Mouse (Mus musculus) embryonic facial prominence, embryonic 11.5 days (tissue): ENCODE results near the gene Cyp2a22. TPM values are rescaled to one million over a fixed set of nuclear protein-coding genes. Genes with fewer than 3 reads are reported as not detected.
"Not testable (repeated sequence)": the region's sequence is repeated elsewhere in the genome, so short reads cannot be mapped to it uniquely, and the experiment has no call there.

ENCODE experiments used
- ATAC-seq: fragments of 200-750 bp; cut with Nextera tagmentation; replicated peaks from 2 replicates; pipeline ENCODE4 v1.8.0; 2017; ENCODE audit warnings: low read depth; ENCODE audit not compliant: insufficient number of reproducible peaks, low FRiP score, low TSS enrichment
- DNase-seq: peaks from one replicate; pipeline ENCODE4 v3.0.0-alpha.2; 2015; ENCODE audit warnings: low spot score
- H3K27ac ChIP-seq: fragments of 300-500 bp; sonication (generic); replicated peaks from 2 replicates; pipeline ENCODE4 v1.5.1; 2014; ENCODE audit warnings: mild to moderate bottlenecking, low read depth, low read length, control low read depth
- H3K27me3 ChIP-seq: fragments of 300-500 bp; sonication (generic); 2 replicates; pipeline ENCODE4 v1.6.1; 2014; ENCODE audit warnings: mild to moderate bottlenecking, low read length, moderate library complexity, mixed read lengths; ENCODE audit not compliant: control insufficient read depth, insufficient read depth
- H3K36me3 ChIP-seq: fragments of 300-500 bp; sonication (generic); replicated peaks from 2 replicates; pipeline ENCODE4 v1.6.1; 2014; ENCODE audit warnings: low read depth, mild to moderate bottlenecking, low read length, moderate library complexity, mixed read lengths; ENCODE audit not compliant: control insufficient read depth, insufficient read depth
- H3K4me1 ChIP-seq: fragments of 300-500 bp; sonication (generic); 2 replicates; pipeline ENCODE4 v1.6.1; 2014; ENCODE audit warnings: low read length, mixed read lengths; ENCODE audit not compliant: control insufficient read depth, insufficient read depth
- H3K4me2 ChIP-seq: fragments of 300-500 bp; sonication (generic); 2 replicates; pipeline ENCODE4 v1.6.1; 2014; ENCODE audit warnings: low read depth, mild to moderate bottlenecking, control low read depth, low read length, moderate library complexity
- H3K4me3 ChIP-seq: fragments of 300-500 bp; sonication (generic); 2 replicates; pipeline ENCODE4 v1.5.1; 2014; ENCODE audit warnings: low read depth, low read length, control low read depth
- H3K9ac ChIP-seq: fragments of 300-500 bp; sonication (generic); replicated peaks from 2 replicates; pipeline ENCODE4 v1.6.1; 2014; ENCODE audit warnings: mild to moderate bottlenecking, control low read depth, low read length
- H3K9me3 ChIP-seq: fragments of 300-500 bp; sonication (generic); replicated peaks from 2 replicates; pipeline ENCODE4 v1.6.1; 2016; ENCODE audit warnings: mild to moderate bottlenecking, low read length, inconsistent platforms, mixed read lengths; ENCODE audit not compliant: control insufficient read depth
- WGBS: fragments of 180-500 bp; shearing (Covaris S2); extraction: QIAGEN DNeasy Blood & Tissue Kit; methylation state at CpG from one replicate; pipeline ENCODE4 v1.1.7; 2014; 5-methylcytosine and 5-hydroxymethylcytosine counted together
- polyA plus RNA-seq: library from polyadenylated mRNA; unstranded; fragments of >200 nt; fragmentation: Nextera tagmentation; extraction: Ambion mirVana; gene quantifications from 2 replicates; pipeline ENCODE4 v1.2.1, GENCODE M21; 2014

The Cyp2a22 gene
- polyA plus RNA-seq, 1 experiment from 2014 or later, result not detected

- H3K4me1 ChIP-seq, H3K36me3 ChIP-seq, H3K4me3 ChIP-seq, H3K9ac ChIP-seq, DNase-seq, H3K27me3 ChIP-seq, H3K4me2 ChIP-seq, H3K27ac ChIP-seq, ATAC-seq, H3K9me3 ChIP-seq: not testable (repeated sequence)
- 56% methylated on average over 2 of the region's 2 CpGs for WGBS
These were observed 2.2 kb upstream of the Cyp2a22 start for GRCm38 (mm10) chr7:26941320-26941925.

GRCm38 (mm10) chr7:26917114-26917513 is 22.1 kb downstream of the Cyp2a22 start:
- not testable (repeated sequence) for ATAC-seq, DNase-seq, H3K4me3 ChIP-seq, H3K36me3 ChIP-seq, H3K9me3 ChIP-seq, H3K4me1 ChIP-seq, H3K9ac ChIP-seq, H3K4me2 ChIP-seq, H3K27ac ChIP-seq, H3K27me3 ChIP-seq
- 73% methylated on average over 2 of the region's 2 CpGs for WGBS

Other genes starting within 250 kb of the Cyp2a22 start
- gene Cyp2b19, start 182.2 kb downstream of the Cyp2a22 start, polyA plus RNA-seq, result 0.10 TPM in 1 of 2 replicates, not detected in the other
- not detected in 2 replicates for gene Cyp2g1, start 130.5 kb downstream of the Cyp2a22 start, polyA plus RNA-seq
- 0.57 TPM in 1 of 2 replicates, not detected in the other for gene Cyp2a5, start 104.1 kb downstream of the Cyp2a22 start, polyA plus RNA-seq
- gene Cyp2a12, start 89.7 kb upstream of the Cyp2a22 start, polyA plus RNA-seq, result not detected in 2 replicates
- not detected in 2 replicates for gene Cyp2f2, start 180.5 kb upstream of the Cyp2a22 start, polyA plus RNA-seq
- 0.13 TPM in 1 of 2 replicates, not detected in the other for gene Cyp2t4, start 214.3 kb upstream of the Cyp2a22 start, polyA plus RNA-seq
- 33.3 and 36.5 TPM in 2 replicates for gene Egln2, start 227.4 kb upstream of the Cyp2a22 start, polyA plus RNA-seq
- gene Rab4b, start 239.5 kb upstream of the Cyp2a22 start, polyA plus RNA-seq, result 49.3 and 51.3 TPM in 2 replicates
- gene Gm21983, start 241.7 kb upstream of the Cyp2a22 start, polyA plus RNA-seq, result not detected in 2 replicates
- gene Mia, start 241.8 kb upstream of the Cyp2a22 start, polyA plus RNA-seq, result 4.4 and 5.1 TPM in 2 replicates